Mouse (Mus musculus): ENCODE measurements around the gene Adamts2. TPM values are rescaled to one million over a fixed set of nuclear protein-coding genes. Genes with fewer than 3 reads are reported as not detected.

Gene Adamts2
- total RNA-seq, 2 experiments from 2014 or later: not detected

GRCm38 (mm10) chr11:50621364-50621763, 19.5 kb downstream of the Adamts2 start:
- no peak for ATAC-seq (replicated peaks; ENCODE audit: low FRiP score, low TSS enrichment, poor library complexity, severe bottlenecking)

DNA sequence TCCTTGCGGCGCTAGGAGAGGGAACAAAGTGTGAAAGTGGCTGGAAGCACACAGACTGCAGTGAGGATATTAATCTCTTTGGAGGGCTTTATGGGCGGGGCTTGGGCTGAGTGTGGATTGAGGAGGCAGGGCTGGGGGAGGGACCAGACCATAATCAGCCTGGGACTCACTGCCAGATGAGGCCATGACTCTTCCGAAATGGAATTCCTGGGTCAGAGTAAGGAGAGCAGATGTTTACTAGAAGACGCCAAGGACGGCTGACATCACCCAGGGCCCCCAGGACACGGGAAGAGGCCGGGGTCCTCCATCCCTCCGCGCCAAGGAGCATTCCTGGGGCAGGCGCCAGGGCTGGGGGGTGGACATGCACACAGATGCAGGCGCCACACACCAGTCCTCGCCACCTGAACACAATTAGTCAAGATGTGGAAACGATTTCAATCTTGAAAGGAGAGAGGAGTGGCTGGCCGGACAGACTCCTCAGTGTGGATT, 20.4 kb downstream of the Adamts2 start:
- ATAC-seq (replicated peaks; ENCODE audit: low FRiP score, low TSS enrichment, poor library complexity, severe bottlenecking): no peak

- ATAC-seq (replicated peaks; ENCODE audit: low FRiP score, low TSS enrichment, poor library complexity, severe bottlenecking): no peak
These were observed 21.9 kb downstream of the Adamts2 start for GRCm38 (mm10) chr11:50623806-50624205.

- no peak for ATAC-seq (replicated peaks; ENCODE audit: low FRiP score, low TSS enrichment, poor library complexity, severe bottlenecking)
These were observed 22.4 kb downstream of the Adamts2 start for GRCm38 (mm10) chr11:50624239-50624638.

DNA sequence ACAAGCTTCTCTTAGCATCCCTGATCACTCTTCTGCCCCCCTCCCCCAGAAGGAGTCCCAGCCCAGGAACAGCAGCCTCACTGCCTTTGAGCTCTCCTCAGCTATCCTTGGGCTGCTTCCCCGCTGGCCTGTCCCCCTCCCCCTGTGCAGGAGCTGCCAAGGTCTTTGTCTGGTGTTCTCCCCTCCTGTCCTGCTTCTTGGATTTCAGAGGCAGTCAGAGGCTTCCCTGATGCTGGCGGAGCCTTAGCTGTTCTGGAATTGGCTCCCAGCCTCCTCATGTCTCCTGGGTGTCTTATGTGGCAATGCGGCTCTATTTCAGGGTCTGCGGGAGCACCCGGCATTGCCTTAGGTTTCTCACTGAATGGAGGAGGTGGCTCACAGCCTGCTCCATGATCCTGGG, 22.8 kb downstream of the Adamts2 start:
- ATAC-seq (replicated peaks; ENCODE audit: low FRiP score, low TSS enrichment, poor library complexity, severe bottlenecking): no peak

- ATAC-seq (replicated peaks; ENCODE audit: low FRiP score, low TSS enrichment, poor library complexity, severe bottlenecking): no peak
These were observed 27.0 kb downstream of the Adamts2 start for GRCm38 (mm10) chr11:50628915-50629314.

GRCm38 (mm10) chr11:50630462-50630861, 28.6 kb downstream of the Adamts2 start:
- no peak for ATAC-seq (replicated peaks; ENCODE audit: low FRiP score, low TSS enrichment, poor library complexity, severe bottlenecking)

GRCm38 (mm10) chr11:50632270-50632669, 30.4 kb downstream of the Adamts2 start:
- ATAC-seq (replicated peaks; ENCODE audit: low FRiP score, low TSS enrichment, poor library complexity, severe bottlenecking): no peak

DNA sequence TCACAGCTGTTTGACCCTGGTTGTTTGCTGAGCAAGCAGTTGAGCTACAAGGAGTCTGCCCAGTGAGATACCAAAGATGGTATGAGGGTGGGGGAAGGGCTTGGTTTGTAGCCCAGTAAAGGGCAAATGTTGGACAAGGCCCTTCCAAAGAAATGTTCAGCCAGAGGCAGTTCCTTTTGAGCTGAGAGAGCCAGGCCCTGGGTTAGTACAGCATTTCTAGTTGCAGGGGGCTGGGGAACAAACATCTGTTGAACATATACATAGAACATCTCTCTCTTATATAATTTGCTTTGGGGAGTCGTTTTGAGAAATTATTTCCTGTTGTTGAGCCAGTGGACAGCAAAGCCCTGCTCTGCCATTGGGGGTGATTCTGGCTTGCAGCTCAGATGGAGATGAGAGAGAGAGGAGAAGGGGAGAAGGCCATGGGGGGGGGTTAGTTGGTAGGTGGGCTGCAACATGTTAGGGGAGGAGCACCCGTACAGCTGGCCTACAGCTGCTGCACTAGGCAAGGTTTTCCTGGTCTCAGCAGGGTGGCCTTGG, 33.2 kb downstream of the Adamts2 start:
- no peak for ATAC-seq (replicated peaks; ENCODE audit: low FRiP score, low TSS enrichment, poor library complexity, severe bottlenecking)

- no peak for ATAC-seq (replicated peaks; ENCODE audit: low FRiP score, low TSS enrichment, poor library complexity, severe bottlenecking)
These were observed 35.1 kb downstream of the Adamts2 start for GRCm38 (mm10) chr11:50637026-50637425.

DNA sequence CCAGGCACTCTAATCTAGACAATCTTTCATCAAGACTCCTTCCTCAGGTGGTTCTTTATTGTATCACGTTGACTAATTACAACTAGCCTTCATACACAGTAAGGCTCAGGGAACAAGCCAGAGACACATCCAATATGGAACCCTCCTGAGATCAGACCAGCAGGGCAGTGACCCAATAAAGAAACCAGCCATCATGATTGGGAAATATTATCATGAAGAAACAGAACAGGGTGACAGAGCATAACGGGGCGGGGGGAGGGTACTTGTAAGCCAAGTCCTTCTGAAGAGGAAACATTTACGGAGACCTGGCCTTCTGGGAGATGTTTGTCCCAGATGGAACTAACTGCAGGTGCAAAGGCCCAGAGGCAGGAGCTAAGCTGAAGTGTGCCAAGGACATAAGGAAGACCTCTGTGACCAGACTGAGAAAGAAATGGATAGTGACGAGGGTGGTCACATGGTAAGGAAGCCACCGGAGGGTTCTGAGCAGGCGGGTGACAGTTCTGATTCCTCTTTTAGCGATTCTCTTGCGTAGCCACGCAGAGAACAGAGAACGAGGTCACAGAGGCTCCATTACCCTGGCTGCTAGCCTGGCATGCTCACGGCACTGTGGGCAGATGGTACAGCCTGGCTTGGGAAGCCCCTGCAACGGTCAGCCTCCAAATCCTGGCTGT, 36.4 kb downstream of the Adamts2 start:
- ATAC-seq (replicated peaks; ENCODE audit: low FRiP score, low TSS enrichment, poor library complexity, severe bottlenecking): no peak

DNA sequence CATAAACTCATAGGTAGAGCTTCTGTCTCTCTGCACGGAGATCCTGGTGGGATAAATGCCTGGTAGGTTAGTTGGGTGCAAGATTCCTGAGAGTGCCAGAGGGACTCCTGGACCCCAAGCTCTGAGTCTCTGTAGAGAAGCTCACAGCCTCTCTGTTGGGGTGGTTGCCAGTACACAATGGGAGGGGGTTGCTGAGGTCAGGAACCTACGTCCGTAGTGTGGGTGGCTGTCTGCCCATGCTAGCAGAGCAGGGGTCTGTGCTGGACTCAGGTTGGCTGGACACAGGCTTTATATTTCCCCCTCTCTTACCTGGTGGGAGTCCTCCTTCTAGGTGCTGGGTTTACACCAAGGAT, 37.0 kb downstream of the Adamts2 start:
- no peak for ATAC-seq (replicated peaks; ENCODE audit: low FRiP score, low TSS enrichment, poor library complexity, severe bottlenecking)

DNA sequence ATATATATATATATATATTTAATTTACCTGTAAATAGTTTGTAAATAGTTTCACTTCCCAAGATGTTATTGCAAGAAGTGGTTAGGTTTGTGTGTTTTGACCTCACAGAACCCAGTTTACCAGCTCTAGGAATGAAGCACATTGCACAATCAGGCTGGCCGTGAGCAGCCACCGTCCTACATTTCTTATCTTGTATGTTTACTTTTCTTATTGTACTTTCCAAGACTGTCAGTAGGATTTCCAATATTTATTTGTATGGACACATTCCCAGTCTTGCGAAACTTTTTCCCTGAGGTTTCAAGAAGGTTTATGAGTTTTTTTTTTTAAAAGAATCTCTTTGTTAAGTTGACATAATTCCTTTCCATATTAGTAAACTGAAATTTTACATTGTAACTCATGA, 40.7 kb downstream of the Adamts2 start:
- no peak for ATAC-seq (replicated peaks; ENCODE audit: low FRiP score, low TSS enrichment, poor library complexity, severe bottlenecking)

DNA sequence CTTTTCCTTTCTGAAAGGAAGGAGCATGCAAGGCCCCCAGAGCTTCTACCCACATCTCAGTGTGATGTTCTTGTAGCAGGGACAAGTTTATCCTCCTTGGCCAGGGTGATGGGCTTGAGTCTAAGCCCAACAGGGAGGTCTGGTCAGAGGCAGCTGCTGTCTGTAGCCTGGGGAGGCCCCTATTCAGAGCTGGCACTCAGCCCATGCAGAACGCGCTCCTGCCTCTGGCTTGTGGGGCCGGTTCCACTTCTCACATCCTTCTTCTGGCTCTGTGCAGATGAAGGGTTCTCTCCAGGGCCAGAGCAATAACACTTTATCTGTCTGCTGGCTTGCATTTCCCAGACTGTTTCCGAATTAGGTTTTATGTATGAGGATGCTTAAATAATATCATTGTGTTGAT, 44.3 kb downstream of the Adamts2 start:
- ATAC-seq (replicated peaks; ENCODE audit: low FRiP score, low TSS enrichment, poor library complexity, severe bottlenecking): no peak

GRCm38 (mm10) chr11:50648143-50648807, 46.4 kb downstream of the Adamts2 start:
- no peak for ATAC-seq (replicated peaks; ENCODE audit: low FRiP score, low TSS enrichment, poor library complexity, severe bottlenecking)

DNA sequence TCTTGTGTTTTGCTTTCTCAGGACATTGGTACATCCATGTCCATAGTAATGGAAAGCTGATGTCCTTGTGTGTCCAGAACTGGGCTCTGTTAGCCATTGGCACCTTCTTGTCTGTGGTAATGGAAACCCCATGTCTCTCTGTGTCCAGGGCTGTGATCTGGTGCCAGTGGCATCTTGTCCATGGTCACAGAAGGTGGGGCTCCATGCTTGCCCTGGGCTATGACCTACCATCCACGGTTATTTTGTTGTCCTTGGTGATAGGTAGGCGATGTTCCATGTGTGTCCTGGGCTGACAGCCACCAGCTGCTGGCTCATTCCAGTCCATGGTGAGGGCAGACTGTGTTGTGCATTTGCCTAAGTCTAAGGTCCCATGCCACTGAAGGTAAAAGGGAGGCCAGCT, 48.2 kb downstream of the Adamts2 start:
- ATAC-seq (replicated peaks; ENCODE audit: low FRiP score, low TSS enrichment, poor library complexity, severe bottlenecking): no peak

DNA sequence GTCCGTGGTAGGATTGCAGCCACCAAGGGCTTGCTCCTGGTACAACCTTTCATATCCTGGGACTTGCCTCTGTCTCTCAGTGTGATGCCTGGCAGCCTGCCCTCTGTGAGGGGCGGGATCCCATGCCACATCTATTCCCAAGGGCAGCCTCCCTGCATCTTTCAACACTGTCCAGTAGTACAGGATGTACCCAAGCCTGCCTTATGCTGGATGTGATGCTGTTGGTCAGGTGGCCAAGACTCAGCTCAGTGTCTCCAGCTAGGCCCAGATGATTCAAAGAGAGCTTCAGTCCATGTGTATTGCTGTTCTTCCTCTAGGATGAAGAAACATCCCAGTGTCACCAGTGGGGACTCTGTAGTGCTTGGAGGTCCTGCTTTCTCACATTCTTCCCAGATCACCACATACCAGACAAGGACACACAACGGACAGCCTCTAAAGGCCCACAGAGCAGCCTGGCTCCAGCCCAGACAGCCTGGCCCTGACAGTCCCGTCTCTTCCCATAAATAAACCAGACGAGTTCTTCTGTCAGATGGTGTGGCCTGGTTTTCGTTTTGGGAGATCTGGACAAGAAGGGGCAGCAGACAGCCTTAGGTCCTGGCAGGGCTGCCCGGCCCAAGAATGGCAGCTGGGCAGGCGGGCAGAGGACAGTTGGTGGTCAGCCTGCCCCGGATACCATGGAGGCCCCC, 52.0 kb downstream of the Adamts2 start:
- no peak for ATAC-seq (replicated peaks; ENCODE audit: low FRiP score, low TSS enrichment, poor library complexity, severe bottlenecking)

GRCm38 (mm10) chr11:50658826-50659225, 56.9 kb downstream of the Adamts2 start:
- ATAC-seq (replicated peaks; ENCODE audit: low FRiP score, low TSS enrichment, poor library complexity, severe bottlenecking): no peak

DNA sequence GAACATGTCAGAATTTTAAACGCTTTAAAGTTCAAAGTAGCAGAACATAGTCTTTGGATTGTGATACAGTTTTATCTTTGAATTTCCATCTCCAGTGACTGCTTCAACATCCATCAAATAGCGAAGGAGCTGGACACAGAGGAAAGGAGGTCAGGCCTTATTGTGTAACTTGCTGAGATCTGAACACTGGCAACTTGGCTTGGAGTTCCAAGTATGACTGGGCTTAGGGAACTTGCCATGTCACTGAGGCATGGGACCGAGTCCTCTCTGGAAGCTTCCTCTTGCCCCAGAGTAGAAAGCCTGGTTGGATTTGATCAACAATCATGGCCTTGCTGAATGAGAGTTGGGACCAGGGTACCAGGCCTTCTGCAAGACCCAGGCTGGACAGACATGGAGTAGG, 60.3 kb downstream of the Adamts2 start:
- no peak for ATAC-seq (replicated peaks; ENCODE audit: low FRiP score, low TSS enrichment, poor library complexity, severe bottlenecking)

GRCm38 (mm10) chr11:50664826-50665225, 62.9 kb downstream of the Adamts2 start:
- no peak for ATAC-seq (replicated peaks; ENCODE audit: low FRiP score, low TSS enrichment, poor library complexity, severe bottlenecking)

All from megakaryocyte-erythroid progenitor cell, adult 5-6 weeks (primary cell).